Mouse (Mus musculus): ENCODE results near the gene Ssr2. TPM values are rescaled to one million over a fixed set of nuclear protein-coding genes. Genes with fewer than 3 reads are reported as not detected.

Ssr2 gene
- 100 to 1,000 TPM; 114 to 121 TPM for total RNA-seq (2021)

GRCm38 (mm10) chr3:88575540-88575939 is at the start of gene Ssr2:
TSS of gene Ssr2 (plus strand) at chr3:88575876.
- intact Hi-C loops (cut with DNase I), result no loop called here
- no peak for DNase-seq

GRCm38 (mm10) chr3:88526157-88527131 is 49.2 kb upstream of the Ssr2 start:
- peak; percentile 90 for DNase-seq
- intact Hi-C loops (cut with DNase I), result loop anchor here (10.0 kb wide), 1 partner anchor 112 kb away; the partner anchor contains the start of gene Pmf1

GRCm38 (mm10) chr3:88527565-88527964 is 48.1 kb upstream of the Ssr2 start:
- intact Hi-C loops (cut with DNase I), result loop anchor here (10.0 kb wide), 1 partner anchor 113 kb away; the partner anchor contains the start of gene Pmf1
- peak; percentile 46 for DNase-seq

- DNase-seq, result no peak
- intact Hi-C loops (cut with DNase I), result loop anchor here (10.0 kb wide), 1 partner anchor 114 kb away; the partner anchor contains the start of gene Pmf1
Observed at GRCm38 (mm10) chr3:88528646-88529045, 47.0 kb upstream of the Ssr2 start.

- no peak for DNase-seq
- intact Hi-C loops (cut with DNase I), result loop anchor here (10.0 kb wide), 1 partner anchor 115 kb away; the partner anchor contains the start of gene Pmf1
Observed at GRCm38 (mm10) chr3:88529204-88530000, 46.3 kb upstream of the Ssr2 start.

- no peak for DNase-seq
- intact Hi-C loops (cut with DNase I), result no loop called here
Observed at GRCm38 (mm10) chr3:88530082-88530864, 45.4 kb upstream of the Ssr2 start.

- peak; percentile 95 for DNase-seq
- intact Hi-C loops (cut with DNase I), result no loop called here
Observed at GRCm38 (mm10) chr3:88531348-88532298, 44.1 kb upstream of the Ssr2 start.

- DNase-seq, result peak; percentile 33
- intact Hi-C loops (cut with DNase I), result no loop called here
Observed at GRCm38 (mm10) chr3:88532299-88532674, 43.4 kb upstream of the Ssr2 start, which contains the start of gene Mex3a. TSS of gene Mex3a (plus strand) at chr3:88532395.

- DNase-seq, result peak; percentile 59
- intact Hi-C loops (cut with DNase I), result no loop called here
Observed at GRCm38 (mm10) chr3:88532689-88533511, 42.8 kb upstream of the Ssr2 start.

GRCm38 (mm10) chr3:88533706-88534105 is 42.0 kb upstream of the Ssr2 start:
- intact Hi-C loops (cut with DNase I), result no loop called here
- DNase-seq, result no peak

GRCm38 (mm10) chr3:88535005-88535404 is 40.7 kb upstream of the Ssr2 start:
- intact Hi-C loops (cut with DNase I), result no loop called here
- DNase-seq, result no peak

GRCm38 (mm10) chr3:88535527-88535926 is 40.1 kb upstream of the Ssr2 start:
- intact Hi-C loops (cut with DNase I), result no loop called here
- no peak for DNase-seq

- DNase-seq, result peak; percentile 68
- intact Hi-C loops (cut with DNase I), result no loop called here
Observed at GRCm38 (mm10) chr3:88536103-88536930, 39.4 kb upstream of the Ssr2 start.

GRCm38 (mm10) chr3:88537146-88537545 is 38.5 kb upstream of the Ssr2 start:
- intact Hi-C loops (cut with DNase I), result no loop called here
- no peak for DNase-seq

- intact Hi-C loops (cut with DNase I), result no loop called here
- DNase-seq, result no peak
Observed at GRCm38 (mm10) chr3:88538271-88539145, 37.2 kb upstream of the Ssr2 start.

- intact Hi-C loops (cut with DNase I), result no loop called here
Observed at GRCm38 (mm10) chr3:88539397-88539796, 36.3 kb upstream of the Ssr2 start.

More at GRCm38 (mm10) chr3:88539397-88539796, 36.3 kb upstream of the Ssr2 start:
- peak; percentile 70 for DNase-seq

Measured in left cerebral cortex, postnatal 4 days (tissue).